Mouse (Mus musculus) kidney, embryonic 16.5 days (tissue): Measurements from ENCODE around the gene Sema4b. TPM values are rescaled to one million over a fixed set of nuclear protein-coding genes. Genes with fewer than 3 reads are reported as not detected.

Source experiments
- ATAC-seq: fragments of 200-750 bp; cut with Nextera tagmentation; 2 replicates; pipeline ENCODE4 v1.8.0; 2017; ENCODE audit warnings: moderate TSS enrichment; ENCODE audit not compliant: low FRiP score, low TSS enrichment
- H3K27ac ChIP-seq: fragments of 300-500 bp; sonication (generic); 2 replicates; pipeline ENCODE4 v1.5.1; 2014; ENCODE audit warnings: low read length
- H3K27me3 ChIP-seq: fragments of 300-500 bp; sonication (generic); 2 replicates; pipeline ENCODE4 v1.6.1; 2014; ENCODE audit warnings: low read length, control low read depth, mixed read lengths; ENCODE audit not compliant: insufficient read depth
- H3K36me3 ChIP-seq: fragments of 300-500 bp; sonication (generic); 2 replicates; pipeline ENCODE4 v1.6.1; 2014; ENCODE audit warnings: low read length, control low read depth, mixed read lengths; ENCODE audit not compliant: insufficient read depth
- H3K4me1 ChIP-seq: fragments of 300-500 bp; sonication (generic); 2 replicates; pipeline ENCODE4 v1.6.1; 2014; ENCODE audit warnings: low read length, control low read depth, mixed read lengths; ENCODE audit not compliant: insufficient read depth
- H3K4me2 ChIP-seq: fragments of 300-500 bp; sonication (generic); replicated peaks from 2 replicates; pipeline ENCODE4 v1.6.1; 2014; ENCODE audit warnings: low read depth, low read length
- H3K4me3 ChIP-seq: fragments of 300-500 bp; sonication (generic); 2 replicates; pipeline ENCODE4 v1.5.1; 2014; ENCODE audit warnings: mild to moderate bottlenecking, low read length
- H3K9ac ChIP-seq: fragments of 300-500 bp; sonication (generic); replicated peaks from 2 replicates; pipeline ENCODE4 v1.6.1; 2014; ENCODE audit warnings: low read length
- H3K9me3 ChIP-seq: fragments of 300-500 bp; sonication (generic); 2 replicates; pipeline ENCODE4 v1.6.1; 2016; ENCODE audit warnings: low read length, control low read depth
- WGBS: fragments of 180-500 bp; shearing (Covaris S2); extraction: QIAGEN DNeasy Blood & Tissue Kit; methylation state at CpG from one replicate; pipeline ENCODE4 v1.1.7; 2014; 5-methylcytosine and 5-hydroxymethylcytosine counted together
- polyA plus RNA-seq: library from polyadenylated mRNA; unstranded; fragments of >200 nt; fragmentation: Nextera tagmentation; extraction: Ambion mirVana; gene quantifications from 2 replicates; pipeline ENCODE4 v1.2.1, GENCODE M21; 2015

The Sema4b gene
- polyA plus RNA-seq, 1 experiment from 2014 or later, result 17.7 TPM

- H3K9ac ChIP-seq, result 0 out of 2 replicates have a peak overlapping the region, but pooled peaks have one; percentile 13
- peaks cover 17% of the 10 kb centered on the region for H3K4me1 ChIP-seq
- no peak overlapping the region for H3K27ac ChIP-seq
- no peaks in the 10 kb centered on the region for H3K27me3 ChIP-seq
- H3K36me3 ChIP-seq, result no peaks in the 10 kb centered on the region
- no peak overlapping the region for H3K4me2 ChIP-seq
- 56% methylated on average over 8 of the region's 8 CpGs for WGBS
- ATAC-seq, result no peak; the same call in 1 of the 2 replicates
- no peak overlapping the region for H3K4me3 ChIP-seq
- H3K9me3 ChIP-seq, result no peaks in the 10 kb centered on the region
Observed at GRCm38 (mm10) chr7:80172069-80172956, 14.3 kb upstream of the Sema4b start.

- no peak overlapping the region for H3K4me2 ChIP-seq
Observed at GRCm38 (mm10) chr7:80176159-80176558, 10.5 kb upstream of the Sema4b start.

DNA sequence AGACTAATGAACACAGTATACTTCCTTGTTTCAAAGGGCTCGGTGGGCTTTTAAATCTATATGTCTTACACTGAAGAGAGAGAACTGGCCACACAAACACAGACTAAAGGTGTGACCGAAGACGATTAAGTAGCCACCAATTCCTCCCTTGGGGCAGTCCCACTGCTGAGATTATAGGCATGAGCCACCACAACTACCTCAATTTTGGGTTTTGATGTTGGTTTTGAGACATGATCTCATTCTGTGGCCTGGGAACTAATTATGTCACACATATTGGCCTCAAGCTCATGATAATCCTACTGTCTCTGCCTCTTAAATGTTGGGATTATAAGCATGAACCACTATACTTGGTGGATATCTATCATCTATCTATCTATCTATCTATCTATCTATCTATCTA is 9.2 kb upstream of the Sema4b start:
- H3K9ac ChIP-seq, result no peak overlapping the region
- 92% methylated on average over 3 of the region's 3 CpGs for WGBS

More at GRCm38 (mm10) chr7:80176159-80176558, 10.5 kb upstream of the Sema4b start:
- Histone ChIP-seq H3K27me3 (no peaks in the 10 kb centered on the region), H3K9ac (no peak overlapping the region), H3K27ac (no peak overlapping the region), H3K36me3 (no peaks in the 10 kb centered on the region), H3K9me3 (no peaks in the 10 kb centered on the region), H3K4me1 (peaks cover 13% of the 10 kb centered on the region), H3K4me3 (no peak overlapping the region)
- WGBS, result 68% methylated on average over 3 of the region's 3 CpGs
- no peak for ATAC-seq

DNA sequence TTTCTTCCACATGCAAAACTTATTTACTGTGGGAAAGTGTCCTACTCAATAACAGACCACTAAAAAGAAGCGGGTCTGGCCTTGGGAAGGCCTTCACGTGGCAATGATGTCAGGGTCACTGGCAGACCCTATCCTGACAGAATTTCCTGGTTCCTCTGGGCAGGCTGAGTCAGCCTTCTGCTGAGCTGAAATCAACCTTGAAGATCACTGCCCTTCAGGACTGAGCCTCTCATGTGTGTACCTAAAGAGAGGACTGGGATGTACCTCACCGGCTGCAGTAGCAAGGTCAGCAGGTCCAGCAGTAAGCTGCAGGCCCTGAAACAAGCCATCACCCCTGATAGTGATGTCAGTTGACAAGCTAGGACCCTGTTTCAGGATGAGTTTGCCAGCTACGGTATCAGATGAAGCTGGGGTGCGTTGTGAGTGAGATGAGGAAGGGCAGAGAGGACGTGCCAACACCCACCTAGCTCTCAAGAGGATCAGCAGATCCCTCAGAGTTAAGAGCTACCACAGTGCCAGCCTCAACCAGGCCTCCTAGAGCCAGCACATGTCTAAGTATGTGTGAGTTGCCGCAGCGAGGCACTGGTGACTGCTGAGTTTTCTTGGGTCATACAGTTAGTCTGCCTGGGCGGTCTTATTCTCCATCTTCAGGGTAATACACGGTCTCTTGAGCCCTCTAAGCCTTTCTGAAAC is 8.5 kb upstream of the Sema4b start:
- H3K27me3 ChIP-seq, result no peaks in the 10 kb centered on the region
- no peak overlapping the region for H3K27ac ChIP-seq
- WGBS, result 89% methylated on average over 10 of the region's 10 CpGs
- ATAC-seq, result no peak
- no peak overlapping the region for H3K4me3 ChIP-seq
- H3K36me3 ChIP-seq, result no peaks in the 10 kb centered on the region
- no peak overlapping the region for H3K4me2 ChIP-seq
- no peaks in the 10 kb centered on the region for H3K4me1 ChIP-seq
- H3K9ac ChIP-seq, result no peak overlapping the region
- H3K9me3 ChIP-seq, result no peaks in the 10 kb centered on the region

More for the DNA sequence above, 9.2 kb upstream of the Sema4b start:
- Histone ChIP-seq H3K9me3 (no peaks in the 10 kb centered on the region), H3K4me2 (no peak overlapping the region), H3K4me1 (peaks cover 1% of the 10 kb centered on the region; the same call in 1 of the 2 replicates), H3K27ac (no peak overlapping the region), H3K27me3 (no peaks in the 10 kb centered on the region), H3K36me3 (no peaks in the 10 kb centered on the region), H3K4me3 (no peak overlapping the region)
- ATAC-seq, result no peak

GRCm38 (mm10) chr7:80179327-80179726 is 7.3 kb upstream of the Sema4b start:
- Histone ChIP-seq H3K4me1 (no peaks in the 10 kb centered on the region), H3K27ac (no peak overlapping the region), H3K9me3 (no peaks in the 10 kb centered on the region), H3K36me3 (no peaks in the 10 kb centered on the region), H3K4me2 (no peak overlapping the region), H3K4me3 (no peak overlapping the region), H3K27me3 (no peaks in the 10 kb centered on the region), H3K9ac (no peak overlapping the region)
- WGBS, result 93% methylated on average over 6 of the region's 6 CpGs
- no peak for ATAC-seq

DNA sequence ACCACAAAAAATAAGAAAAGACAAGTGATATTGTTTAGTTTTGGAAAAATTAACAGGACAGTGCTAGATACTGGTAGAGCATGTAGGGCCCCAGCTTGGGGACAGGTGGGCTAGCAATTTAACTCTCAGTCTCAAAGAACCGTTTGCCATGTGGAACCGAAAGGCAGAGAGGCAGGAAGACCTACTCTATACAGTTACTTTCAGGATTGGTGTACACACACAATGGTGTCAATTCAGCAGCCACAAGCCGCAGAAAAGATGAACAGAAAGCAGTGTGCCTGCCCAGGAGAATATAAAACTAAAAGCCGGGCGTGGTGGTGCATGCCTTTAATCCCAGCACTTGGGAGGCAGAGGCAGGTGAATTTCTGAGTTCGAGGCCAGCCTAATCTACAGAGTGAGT is 6.9 kb upstream of the Sema4b start:
- WGBS, result 85% methylated on average over 6 of the region's 6 CpGs
- no peaks in the 10 kb centered on the region for H3K36me3 ChIP-seq
- H3K27ac ChIP-seq, result no peak overlapping the region
- H3K4me2 ChIP-seq, result no peak overlapping the region
- peaks cover 2% of the 10 kb centered on the region; the same call in 1 of the 2 replicates for H3K4me1 ChIP-seq
- no peak overlapping the region for H3K4me3 ChIP-seq
- no peak overlapping the region for H3K9ac ChIP-seq
- ATAC-seq, result no peak
- no peaks in the 10 kb centered on the region for H3K9me3 ChIP-seq
- H3K27me3 ChIP-seq, result no peaks in the 10 kb centered on the region

DNA sequence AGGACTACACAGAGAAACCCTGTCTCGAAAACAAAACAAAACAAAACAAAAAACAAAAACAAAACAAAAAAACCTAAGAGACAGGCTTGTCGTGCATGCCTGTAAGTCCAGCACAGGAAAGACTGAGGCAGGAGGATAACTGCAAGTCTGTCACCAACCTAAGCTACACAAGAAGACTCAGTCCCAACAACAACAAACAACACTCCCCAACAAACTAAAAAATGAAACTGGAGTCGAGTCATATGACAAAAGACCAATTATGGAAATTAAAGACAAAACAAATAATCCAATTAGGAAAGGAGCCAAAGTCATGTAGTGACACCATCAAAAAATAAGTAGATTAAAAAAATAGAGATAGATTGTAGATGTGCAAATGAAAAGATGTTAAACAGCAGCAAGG is 6.4 kb upstream of the Sema4b start:
- peaks cover 6% of the 10 kb centered on the region; the same call in 1 of the 2 replicates for H3K4me1 ChIP-seq
- 72% methylated on average over 3 of the region's 3 CpGs for WGBS
- no peak overlapping the region for H3K27ac ChIP-seq
- no peaks in the 10 kb centered on the region for H3K27me3 ChIP-seq
- no peak overlapping the region for H3K4me2 ChIP-seq
- H3K4me3 ChIP-seq, result no peak overlapping the region
- ATAC-seq, result no peak
- no peaks in the 10 kb centered on the region for H3K36me3 ChIP-seq
- no peak overlapping the region for H3K9ac ChIP-seq
- H3K9me3 ChIP-seq, result no peaks in the 10 kb centered on the region

- no peak overlapping the region for H3K4me3 ChIP-seq
- H3K9me3 ChIP-seq, result no peaks in the 10 kb centered on the region
- no peak for ATAC-seq
- H3K36me3 ChIP-seq, result no peaks in the 10 kb centered on the region
- WGBS, result 76% methylated on average over 2 of the region's 2 CpGs
- H3K9ac ChIP-seq, result no peak overlapping the region
- peaks cover 12% of the 10 kb centered on the region; the same call in 1 of the 2 replicates for H3K4me1 ChIP-seq
- no peaks in the 10 kb centered on the region for H3K27me3 ChIP-seq
- no peak overlapping the region for H3K27ac ChIP-seq
- H3K4me2 ChIP-seq, result no peak overlapping the region
Observed at GRCm38 (mm10) chr7:80181078-80181477, 5.6 kb upstream of the Sema4b start.

DNA sequence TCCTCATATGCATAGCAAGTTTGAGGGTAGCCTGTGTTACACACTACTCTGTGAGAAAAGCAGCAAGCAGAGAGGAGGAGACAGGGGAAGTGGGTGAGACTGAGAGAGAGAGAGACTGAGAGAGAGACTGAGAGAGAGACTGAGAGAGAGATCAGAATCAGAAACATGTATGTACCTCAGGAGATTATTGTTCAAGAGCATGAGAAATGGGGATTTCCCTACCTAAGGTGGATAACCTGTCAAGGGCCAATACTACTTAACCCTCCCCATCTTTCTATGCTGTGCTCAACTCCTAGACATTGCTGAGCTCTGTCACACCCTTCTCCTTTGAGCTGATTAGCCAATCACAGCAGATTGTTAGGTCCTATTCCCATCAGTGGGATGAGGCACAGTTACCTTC is 4.5 kb upstream of the Sema4b start:
- Histone ChIP-seq H3K4me2 (no peak overlapping the region), H3K9me3 (no peaks in the 10 kb centered on the region), H3K4me3 (no peak overlapping the region), H3K27me3 (no peaks in the 10 kb centered on the region), H3K4me1 (peaks cover 17% of the 10 kb centered on the region), H3K9ac (no peak overlapping the region), H3K27ac (no peak overlapping the region), H3K36me3 (no peaks in the 10 kb centered on the region)
- ATAC-seq, result no peak

- WGBS, result 88% methylated on average over 1 of the region's 1 CpGs
- peaks cover 28% of the 10 kb centered on the region for H3K4me1 ChIP-seq
- H3K9ac ChIP-seq, result no peak overlapping the region
- H3K36me3 ChIP-seq, result no peaks in the 10 kb centered on the region
- H3K9me3 ChIP-seq, result no peaks in the 10 kb centered on the region
- no peak overlapping the region for H3K4me2 ChIP-seq
- H3K27ac ChIP-seq, result no peak overlapping the region
- H3K4me3 ChIP-seq, result no peak overlapping the region
- ATAC-seq, result no peak
- H3K27me3 ChIP-seq, result no peaks in the 10 kb centered on the region
Observed at GRCm38 (mm10) chr7:80183466-80183865, 3.2 kb upstream of the Sema4b start.
